Mouse (Mus musculus) midbrain, embryonic 15.5 days (tissue): ENCODE measurements at regions not wholly inside any gene's neighbourhood (a gene's known extent, or its start where the extent isn't known, plus 50 kb on each side); places are given as distances from the start of the nearest gene placed in this dataset.
A peak's percentile ranks its signal among the peaks of the same experiment; 100 is the strongest.

Experiments used
- ATAC-seq: fragments of 200-750 bp; cut with Nextera tagmentation; replicated peaks from 2 replicates; pipeline ENCODE4 v1.8.0; 2017; ENCODE audit warnings: moderate TSS enrichment
- H3K27ac ChIP-seq: fragments of 300-500 bp; sonication (generic); 2 replicates; pipeline ENCODE4 v1.5.1; 2015; ENCODE audit warnings: mild to moderate bottlenecking, inconsistent platforms
- H3K27me3 ChIP-seq: fragments of 300-500 bp; sonication (generic); replicated peaks from 2 replicates; pipeline ENCODE4 v1.6.1; 2015; ENCODE audit warnings: inconsistent platforms
- H3K36me3 ChIP-seq: fragments of 300-500 bp; sonication (generic); replicated peaks from 2 replicates; pipeline ENCODE4 v1.6.1; 2015; ENCODE audit warnings: inconsistent platforms
- H3K4me1 ChIP-seq: fragments of 300-500 bp; sonication (generic); 2 replicates; pipeline ENCODE4 v1.6.1; 2015; ENCODE audit warnings: inconsistent platforms
- H3K4me2 ChIP-seq: fragments of 300-500 bp; sonication (generic); 2 replicates; pipeline ENCODE4 v1.6.1; 2015; ENCODE audit warnings: inconsistent platforms, mild to moderate bottlenecking, moderate library complexity
- H3K4me3 ChIP-seq: fragments of 300-500 bp; sonication (generic); 2 replicates; pipeline ENCODE4 v1.5.1; 2015; ENCODE audit warnings: mild to moderate bottlenecking, inconsistent platforms
- H3K9ac ChIP-seq: fragments of 300-500 bp; sonication (generic); 2 replicates; pipeline ENCODE4 v1.6.1; 2015; ENCODE audit warnings: mild to moderate bottlenecking, inconsistent platforms
- H3K9me3 ChIP-seq: fragments of 300-500 bp; sonication (generic); 2 replicates; pipeline ENCODE4 v1.6.1; 2016; ENCODE audit warnings: inconsistent platforms
- WGBS: fragments of 180-500 bp; shearing (Covaris S2); methylation state at CpG from one replicate; pipeline ENCODE4 v1.1.7; 2015; ENCODE audit warnings: mixed read lengths; 5-methylcytosine and 5-hydroxymethylcytosine counted together

DNA sequence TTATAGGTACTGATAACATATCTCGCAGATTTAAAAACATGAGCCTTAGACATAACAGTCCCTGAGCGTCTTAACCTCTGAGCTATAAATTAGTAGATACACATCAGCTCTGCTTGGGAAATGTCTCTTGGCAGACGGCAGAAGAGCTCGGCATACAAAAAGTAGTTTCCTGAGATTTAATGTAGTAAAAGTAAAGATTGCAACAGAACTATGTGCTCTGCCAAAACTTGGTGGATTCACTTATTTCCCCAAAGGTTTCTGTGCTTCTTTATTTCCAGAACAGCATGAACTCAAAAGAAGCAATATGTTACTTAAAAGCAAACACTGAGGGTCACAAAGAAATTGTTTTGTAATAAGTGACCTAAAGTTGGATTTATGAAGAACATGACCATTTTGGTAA lies 177.3 kb downstream of the Atp6ap1l start:
- H3K9ac ChIP-seq, result no peak overlapping the region
- H3K4me2 ChIP-seq, result no peak overlapping the region
- H3K27ac ChIP-seq, result no peak overlapping the region
- no peak overlapping the region for H3K4me3 ChIP-seq
- no peaks in the 10 kb centered on the region for H3K36me3 ChIP-seq
- H3K4me1 ChIP-seq, result no peaks in the 10 kb centered on the region
- WGBS, result 86% methylated on average over 4 of the region's 4 CpGs
- H3K27me3 ChIP-seq, result no peaks in the 10 kb centered on the region
- ATAC-seq, result no peak
- H3K9me3 ChIP-seq, result no peaks in the 10 kb centered on the region

DNA sequence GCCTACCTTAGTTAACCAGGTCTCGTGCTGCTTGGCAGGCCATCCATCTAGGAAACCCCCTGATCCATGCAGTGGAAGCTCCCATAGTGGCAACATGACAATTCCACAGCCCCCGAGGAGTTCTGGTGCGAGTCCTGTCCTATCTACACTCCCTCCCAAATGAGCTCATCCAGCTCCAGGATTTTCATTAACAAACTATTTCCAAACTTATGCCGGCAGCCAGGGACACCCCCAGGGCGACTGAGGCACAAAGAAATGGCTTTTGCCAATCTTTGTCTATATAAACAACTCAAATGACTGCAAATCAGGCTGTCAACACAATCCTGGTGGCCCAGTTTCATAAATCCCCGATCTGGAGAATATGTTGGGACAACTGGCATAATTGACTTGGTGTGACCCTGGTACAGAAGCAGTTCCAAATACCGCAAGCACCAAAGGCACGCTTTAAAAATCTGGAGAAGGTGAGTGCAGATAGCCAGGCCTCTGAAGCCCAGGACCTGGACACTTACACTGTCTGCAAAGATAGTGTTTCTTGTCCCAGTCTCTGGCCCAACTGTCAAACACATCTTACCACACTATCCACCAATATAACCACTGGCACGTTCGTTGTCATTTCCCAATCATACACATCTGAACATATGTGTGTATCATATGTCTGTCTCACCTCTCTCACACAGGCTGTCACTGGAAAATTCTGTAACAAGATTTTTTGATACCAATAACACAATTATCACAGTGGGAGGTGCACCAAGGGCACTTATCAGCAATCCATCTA lies 179.9 kb downstream of the Atp6ap1l start:
- no peaks in the 10 kb centered on the region for H3K9me3 ChIP-seq
- no peaks in the 10 kb centered on the region for H3K36me3 ChIP-seq
- H3K27me3 ChIP-seq, result no peaks in the 10 kb centered on the region
- no peak overlapping the region for H3K4me2 ChIP-seq
- H3K4me3 ChIP-seq, result no peak overlapping the region
- ATAC-seq, result no peak
- no peaks in the 10 kb centered on the region for H3K4me1 ChIP-seq
- H3K9ac ChIP-seq, result no peak overlapping the region
- H3K27ac ChIP-seq, result no peak overlapping the region
- WGBS, result 88% methylated on average over 10 of the region's 10 CpGs

DNA sequence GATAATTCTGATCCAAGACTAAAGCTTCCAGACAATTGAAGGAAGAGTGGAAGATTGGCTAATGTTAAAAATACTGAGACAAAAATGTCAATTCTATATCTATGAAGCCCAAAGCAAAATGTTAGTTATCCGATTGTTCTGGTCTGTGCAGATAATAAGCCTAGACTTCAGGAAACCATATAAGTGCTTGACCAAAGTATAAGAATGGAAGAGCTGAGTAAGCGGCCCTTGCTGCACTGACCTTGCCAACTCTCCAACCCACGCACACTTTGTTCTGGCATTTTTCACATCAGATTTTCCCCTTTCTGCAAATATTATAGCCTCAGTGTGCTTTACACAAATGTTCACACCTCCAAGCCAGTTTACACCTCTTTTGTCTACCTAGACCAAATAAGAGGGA lies 180.6 kb downstream of the Atp6ap1l start:
- no peaks in the 10 kb centered on the region for H3K4me1 ChIP-seq
- ATAC-seq, result no peak
- H3K27me3 ChIP-seq, result no peaks in the 10 kb centered on the region
- no peak overlapping the region for H3K27ac ChIP-seq
- WGBS, result 93% methylated on average over 3 of the region's 3 CpGs
- no peaks in the 10 kb centered on the region for H3K9me3 ChIP-seq
- H3K9ac ChIP-seq, result no peak overlapping the region
- H3K4me3 ChIP-seq, result no peak overlapping the region
- H3K36me3 ChIP-seq, result no peaks in the 10 kb centered on the region
- no peak overlapping the region for H3K4me2 ChIP-seq

DNA sequence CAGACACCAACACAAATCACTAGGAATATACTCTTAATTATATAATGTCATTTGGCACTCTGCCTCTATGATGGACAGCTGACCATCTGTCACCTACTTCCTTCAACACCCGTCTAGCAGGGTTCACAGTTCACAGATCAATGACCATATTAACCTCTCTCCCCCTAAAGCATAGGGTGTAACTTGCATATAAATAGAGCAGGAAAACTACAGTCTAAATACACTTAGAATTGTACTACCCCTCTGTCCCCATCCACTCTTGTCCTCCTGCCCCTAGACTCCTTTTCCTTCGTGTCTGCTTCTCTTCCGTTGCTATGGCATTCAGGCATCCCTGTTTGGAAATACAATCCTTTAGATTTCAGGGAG lies 181.6 kb downstream of the Atp6ap1l start:
- no peaks in the 10 kb centered on the region for H3K4me1 ChIP-seq
- 38% methylated on average over 3 of the region's 3 CpGs for WGBS

DNA sequence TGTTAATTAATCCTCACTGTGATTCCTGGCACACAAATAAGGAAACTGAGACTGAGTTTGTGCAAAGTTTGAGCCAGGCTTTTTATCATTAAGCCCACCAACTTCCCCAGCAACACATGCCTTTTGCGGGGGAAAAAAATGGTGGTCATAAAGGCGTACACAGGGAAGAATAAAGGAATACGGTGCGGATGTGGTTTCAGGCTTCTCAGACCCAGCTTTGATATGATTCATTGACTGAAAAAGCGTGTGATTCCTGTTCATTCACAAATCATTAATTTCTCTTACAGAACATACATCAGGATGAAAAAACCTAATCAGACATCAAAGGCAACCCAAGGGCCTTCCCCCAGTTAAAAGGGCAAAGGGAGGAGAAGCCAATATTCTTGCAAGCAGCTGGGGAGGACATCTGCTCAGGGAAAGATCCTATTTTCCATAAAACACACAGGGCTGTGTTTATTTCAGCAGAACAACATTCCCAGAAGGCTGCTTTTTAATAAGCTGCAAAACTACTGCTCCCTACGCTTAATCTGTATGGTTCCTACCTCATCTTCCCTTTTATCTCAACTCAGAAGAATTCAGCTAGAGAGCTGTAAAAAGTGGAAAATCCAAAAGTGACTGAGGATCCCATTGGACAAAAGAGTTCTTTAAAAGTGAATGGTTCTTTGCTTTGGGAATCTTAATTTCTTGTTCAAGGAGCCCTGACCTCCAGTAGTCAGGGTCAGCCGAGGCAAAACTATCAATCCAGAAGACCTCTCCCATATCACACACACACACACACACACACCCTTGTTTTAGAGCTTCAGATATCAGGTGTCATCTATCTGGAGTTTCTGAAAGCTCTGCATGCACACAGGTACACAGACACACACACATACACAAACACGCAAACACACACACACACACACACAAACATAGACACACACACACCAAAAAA lies 182.3 kb downstream of the Atp6ap1l start:
- H3K4me2 ChIP-seq, result no peak overlapping the region
- H3K27me3 ChIP-seq, result no peaks in the 10 kb centered on the region
- WGBS, result 69% methylated on average over 8 of the region's 8 CpGs
- ATAC-seq, result peak; percentile 56; the same call in 1 of the 2 replicates
- H3K36me3 ChIP-seq, result no peaks in the 10 kb centered on the region
- no peak overlapping the region for H3K9ac ChIP-seq
- H3K27ac ChIP-seq, result no peak overlapping the region
- no peaks in the 10 kb centered on the region for H3K9me3 ChIP-seq
- H3K4me3 ChIP-seq, result no peak overlapping the region
- H3K4me1 ChIP-seq, result no peaks in the 10 kb centered on the region

More for the DNA sequence above, 181.6 kb downstream of the Atp6ap1l start:
- Histone ChIP-seq H3K27ac (no peak overlapping the region), H3K27me3 (no peaks in the 10 kb centered on the region), H3K4me3 (no peak overlapping the region), H3K4me2 (no peak overlapping the region), H3K9ac (no peak overlapping the region), H3K36me3 (no peaks in the 10 kb centered on the region), H3K9me3 (no peaks in the 10 kb centered on the region)
- ATAC-seq, result 0 out of 2 replicates have a peak, but pooled peaks have one; percentile 50

DNA sequence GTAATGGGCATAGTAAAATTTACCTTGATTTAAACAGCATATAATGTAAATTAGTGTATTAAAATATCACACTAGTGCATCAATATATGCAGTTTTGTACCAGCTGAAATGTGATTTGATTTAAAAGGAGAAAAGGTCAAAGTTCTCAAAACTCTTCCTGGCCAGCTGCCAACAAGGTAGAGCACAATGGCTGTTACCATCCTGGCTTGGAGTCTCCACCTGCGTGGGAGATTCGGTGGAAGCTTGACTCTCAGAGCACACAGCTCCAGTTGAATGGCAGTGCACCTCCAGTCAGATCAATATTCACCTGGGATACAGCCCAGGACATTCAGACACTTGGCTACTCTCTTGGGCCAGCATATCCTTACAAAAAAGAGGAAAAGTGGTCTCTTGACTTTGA lies 220.8 kb downstream of the Atp6ap1l start:
- Histone ChIP-seq H3K36me3 (no peaks in the 10 kb centered on the region), H3K27ac (no peak overlapping the region), H3K9ac (no peak overlapping the region), H3K4me2 (no peak overlapping the region), H3K27me3 (no peaks in the 10 kb centered on the region), H3K9me3 (no peaks in the 10 kb centered on the region), H3K4me1 (no peaks in the 10 kb centered on the region), H3K4me3 (no peak overlapping the region)
- ATAC-seq, result no peak
- WGBS, result 91% methylated on average over 2 of the region's 2 CpGs

DNA sequence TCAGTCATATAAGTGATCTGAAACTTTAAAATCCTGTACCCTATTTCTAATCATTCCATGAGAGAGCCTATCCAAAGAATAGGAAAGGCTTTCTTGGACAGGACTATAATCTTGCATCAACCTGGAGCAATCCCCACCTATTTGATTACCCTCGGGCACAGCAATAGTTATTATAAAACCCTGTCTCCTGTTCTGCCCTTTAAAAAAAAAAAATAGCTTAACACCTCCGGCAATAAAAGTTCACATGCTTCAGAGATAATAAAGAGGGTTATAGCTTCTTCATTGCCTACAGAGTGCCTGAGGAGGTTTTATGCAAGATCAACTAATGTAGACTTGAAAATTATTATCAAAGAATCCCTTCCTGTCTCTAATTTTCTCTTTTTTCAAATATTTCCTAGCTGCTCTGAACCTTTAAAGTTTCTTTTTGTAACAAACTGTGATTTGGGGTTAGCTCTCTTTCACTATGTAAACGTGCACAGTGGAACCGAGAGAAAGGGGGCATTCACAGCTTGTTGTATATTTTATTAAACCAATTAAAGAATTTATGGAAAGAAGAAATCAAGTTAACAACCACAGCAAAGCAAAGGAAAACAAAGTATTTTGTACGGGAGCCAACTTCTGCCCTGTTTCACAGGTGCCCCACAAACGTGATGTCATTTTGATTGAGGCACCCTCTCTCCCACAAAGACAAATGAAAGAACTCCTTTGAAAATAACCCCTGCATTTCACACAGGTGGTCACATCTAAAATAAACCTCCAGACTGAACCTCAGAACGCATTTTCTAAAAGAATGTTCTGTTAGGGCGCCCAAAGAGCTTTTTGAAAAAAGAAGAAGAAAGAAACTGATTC lies 225.8 kb downstream of the Atp6ap1l start:
- Histone ChIP-seq H3K36me3 (no peaks in the 10 kb centered on the region), H3K27me3 (no peaks in the 10 kb centered on the region), H3K9ac (no peak overlapping the region), H3K4me2 (no peak overlapping the region), H3K4me1 (no peaks in the 10 kb centered on the region), H3K9me3 (no peaks in the 10 kb centered on the region), H3K4me3 (no peak overlapping the region), H3K27ac (no peak overlapping the region)
- ATAC-seq, result no peak; the same call in 1 of the 2 replicates
- 60% methylated on average over 8 of the region's 8 CpGs for WGBS

DNA sequence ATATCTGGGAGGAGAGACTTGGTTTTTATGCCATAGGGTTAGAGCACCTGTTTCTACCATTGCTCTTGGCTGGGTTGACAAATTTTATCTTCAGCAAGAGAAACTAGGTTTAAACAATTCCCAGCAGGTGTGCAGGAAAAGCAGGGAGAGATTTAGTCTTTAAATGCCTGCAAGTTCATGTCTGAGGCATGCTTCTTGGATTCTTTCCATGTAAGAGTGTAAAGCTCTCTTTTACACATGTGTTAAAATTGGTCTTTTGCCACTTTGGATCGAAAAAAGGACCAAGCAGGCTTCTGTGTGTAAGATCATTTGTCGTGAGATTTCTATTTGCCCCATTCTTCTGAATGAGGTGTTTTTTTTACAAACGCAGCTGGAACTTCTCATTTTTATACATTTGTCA lies 231.3 kb downstream of the Atp6ap1l start:
- Histone ChIP-seq H3K4me2 (no peak overlapping the region), H3K36me3 (no peaks in the 10 kb centered on the region), H3K9ac (no peak overlapping the region), H3K27me3 (no peaks in the 10 kb centered on the region), H3K4me3 (no peak overlapping the region), H3K27ac (no peak overlapping the region), H3K4me1 (no peaks in the 10 kb centered on the region), H3K9me3 (no peaks in the 10 kb centered on the region)
- ATAC-seq, result no peak
- 86% methylated on average over 3 of the region's 3 CpGs for WGBS

DNA sequence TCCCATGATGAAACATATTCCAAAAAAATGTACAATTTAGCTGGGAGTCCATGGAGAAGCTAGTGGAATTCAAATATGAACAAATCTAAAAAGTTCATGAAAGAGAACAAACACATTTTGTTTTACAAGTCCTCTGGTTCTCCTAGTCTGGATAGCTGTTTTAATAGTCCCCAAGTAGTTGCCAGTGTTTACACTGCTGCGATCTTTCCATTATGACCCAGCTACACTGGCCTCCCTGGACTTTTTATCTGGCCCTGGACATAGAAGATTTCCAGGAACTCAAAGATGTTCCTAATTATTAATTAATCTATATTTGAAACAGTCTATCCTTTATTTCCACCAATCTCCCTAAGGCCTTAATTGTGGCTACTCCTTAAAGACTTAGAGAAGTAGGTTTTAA lies 232.1 kb downstream of the Atp6ap1l start:
- 94% methylated on average over 1 of the region's 1 CpGs for WGBS
- no peaks in the 10 kb centered on the region for H3K9me3 ChIP-seq
- no peak overlapping the region for H3K4me3 ChIP-seq
- no peaks in the 10 kb centered on the region for H3K27me3 ChIP-seq
- H3K27ac ChIP-seq, result no peak overlapping the region
- no peak overlapping the region for H3K4me2 ChIP-seq
- H3K9ac ChIP-seq, result no peak overlapping the region
- no peaks in the 10 kb centered on the region for H3K36me3 ChIP-seq
- no peak for ATAC-seq
- H3K4me1 ChIP-seq, result no peaks in the 10 kb centered on the region

DNA sequence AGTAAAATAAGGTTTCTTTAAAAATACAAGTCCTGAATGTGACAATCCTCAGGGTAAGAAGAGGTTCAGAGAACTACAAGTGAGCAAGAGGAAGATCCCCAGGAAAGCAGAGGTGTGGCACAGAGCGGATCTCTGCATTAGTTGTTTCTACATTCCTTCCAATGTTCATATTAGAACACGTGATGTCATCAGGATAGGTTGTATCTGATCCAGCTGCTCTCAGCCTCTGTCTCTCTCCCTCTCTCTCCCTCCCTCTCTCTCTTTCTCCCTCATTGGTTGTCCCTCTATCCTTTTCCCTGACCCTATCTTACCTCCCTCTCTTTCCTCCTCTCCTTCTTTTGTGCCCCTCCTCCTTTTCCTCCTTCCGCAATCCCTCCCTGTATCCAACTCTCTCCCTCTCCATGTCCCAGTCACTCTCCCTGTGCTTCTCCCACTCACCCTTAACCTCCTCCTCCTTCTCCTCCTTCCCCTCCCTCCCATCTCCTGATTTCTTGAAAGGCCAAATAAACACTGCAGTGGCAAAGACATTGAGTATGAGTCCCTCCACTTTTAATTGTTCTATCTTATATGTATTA lies 243.5 kb downstream of the Atp6ap1l start:
- no peak overlapping the region for H3K4me3 ChIP-seq
- 51% methylated on average over 3 of the region's 3 CpGs for WGBS
- ATAC-seq, result no peak

DNA sequence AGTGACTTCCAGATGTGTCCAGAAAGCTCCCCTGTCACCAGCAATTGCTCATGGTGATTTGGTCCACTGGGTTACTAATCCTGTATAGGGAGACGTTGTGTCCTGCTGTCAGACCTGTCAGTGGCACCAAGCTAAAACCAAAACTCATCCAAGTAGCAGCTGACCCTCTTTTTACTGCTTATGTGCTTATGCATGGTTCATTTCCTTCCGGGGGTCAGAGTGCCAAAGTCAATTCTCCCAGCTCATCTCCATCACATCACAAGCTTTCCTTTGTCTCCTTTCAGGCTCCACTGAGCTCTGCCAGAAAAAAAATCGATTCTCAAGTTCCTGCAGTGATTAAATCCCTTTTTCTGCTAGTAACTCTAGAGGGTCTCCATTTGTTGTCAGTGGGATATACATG lies 244.2 kb downstream of the Atp6ap1l start:
- Histone ChIP-seq H3K9ac (no peak overlapping the region), H3K27ac (no peak overlapping the region), H3K4me1 (no peaks in the 10 kb centered on the region), H3K4me2 (no peak overlapping the region), H3K27me3 (no peaks in the 10 kb centered on the region), H3K4me3 (no peak overlapping the region), H3K9me3 (no peaks in the 10 kb centered on the region), H3K36me3 (no peaks in the 10 kb centered on the region)
- no peak; the same call in 1 of the 2 replicates for ATAC-seq
- WGBS, result 5% methylated on average over 3 of the region's 3 CpGs

More for the DNA sequence above, 243.5 kb downstream of the Atp6ap1l start:
- Histone ChIP-seq H3K36me3 (no peaks in the 10 kb centered on the region), H3K4me2 (no peak overlapping the region), H3K27ac (no peak overlapping the region), H3K27me3 (no peaks in the 10 kb centered on the region), H3K9me3 (no peaks in the 10 kb centered on the region), H3K4me1 (no peaks in the 10 kb centered on the region), H3K9ac (no peak overlapping the region)

DNA sequence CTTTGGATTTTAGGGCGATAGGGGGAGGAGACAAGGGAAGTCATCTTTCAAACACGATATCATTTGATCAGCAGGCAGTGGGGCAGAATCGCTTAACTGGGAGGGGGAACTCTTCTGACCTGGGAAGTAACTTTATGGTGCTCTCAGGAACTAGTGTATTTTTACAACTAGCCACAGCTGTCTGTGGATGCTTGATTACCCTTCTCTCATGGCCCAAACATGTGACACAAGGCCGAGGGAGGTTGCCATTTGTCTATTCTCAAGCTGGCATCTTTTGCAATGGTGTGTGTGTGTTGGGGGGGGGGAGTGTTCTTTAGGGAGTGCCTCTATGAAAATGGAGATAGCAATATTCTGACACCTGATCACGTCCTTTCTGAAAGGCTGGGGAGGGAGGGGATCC lies 246.1 kb downstream of the Atp6ap1l start:
- ATAC-seq, result no peak
- Histone ChIP-seq H3K9ac (no peak overlapping the region), H3K4me3 (no peak overlapping the region), H3K4me2 (no peak overlapping the region), H3K4me1 (no peaks in the 10 kb centered on the region), H3K36me3 (no peaks in the 10 kb centered on the region), H3K9me3 (no peaks in the 10 kb centered on the region), H3K27ac (no peak overlapping the region), H3K27me3 (no peaks in the 10 kb centered on the region)
- 70% methylated on average over 5 of the region's 5 CpGs for WGBS
